Mouse (Mus musculus): ENCODE data around the gene Spns3. TPM values are rescaled to one million over a fixed set of nuclear protein-coding genes. Genes with fewer than 3 reads are reported as not detected.

The Spns3 gene
- total and polyA plus RNA-seq, 3 experiments = 5.2 to 12.7 TPM; not detected in 1

- DNase-seq (ENCODE audit: low read depth, low spot score) = peak; percentile 71
- TF ChIP-seq MAZ (IDR thresholded peaks at IDR 0.05; ENCODE audit: low read depth, low read length) = no peak
- TF ChIP-seq EP300 (IDR thresholded peaks at IDR 0.05; ENCODE audit: low read depth in 1 of 2, low read length in 2 of 2) = no peak
- no peak for TF ChIP-seq ZC3H11A (IDR thresholded peaks at IDR 0.05; ENCODE audit: low read depth, low read length)
- TF ChIP-seq MAFK (IDR thresholded peaks at IDR 0.05; ENCODE audit: borderline replicate concordance, low read depth, low read length) = peak; percentile 93
- TF ChIP-seq MEF2A (IDR thresholded peaks at IDR 0.05; ENCODE audit: extremely low read depth, insufficient replicate concordance, low read depth, low read length, poor library complexity, severe bottlenecking) = no peak
- TF ChIP-seq USF2 (IDR thresholded peaks at IDR 0.05; ENCODE audit: borderline replicate concordance in 1 of 2, insufficient read depth in 1 of 2, low read depth in 1 of 2, low read length in 2 of 2) = no peak
- no peak for TF ChIP-seq MYC (IDR thresholded peaks at IDR 0.05; ENCODE audit: low read depth, low read length)
- H3K27ac ChIP-seq (ENCODE audit: control insufficient read depth, low read depth, low read length) = no peak overlapping the region
These were observed 70.8 kb downstream of the Spns3 start for GRCm38 (mm10) chr11:72479499-72479898.

GRCm38 (mm10) chr11:72478228-72478627, 72.1 kb downstream of the Spns3 start:
- peaks cover 0 to 18% of the 10 kb centered on the region in 2 experiments; a peak in 2 of 4 replicates for H3K36me3 ChIP-seq (ENCODE audit: control insufficient read depth in 1 of 2, insufficient read depth in 2 of 2, low read length in 2 of 2)
- H3K27ac ChIP-seq (ENCODE audit: control insufficient read depth, low read depth, low read length) = no peak overlapping the region
- H3K27me3 ChIP-seq (ENCODE audit: control insufficient read depth in 1 of 2, insufficient read depth in 2 of 2, low read length in 2 of 2) = no peaks in the 10 kb centered on the region
- no peaks in the 10 kb centered on the region for H3K79me2 ChIP-seq (ENCODE audit: control insufficient read depth, insufficient read depth, low read length, poor library complexity)
- no peak overlapping the region for H3K4me3 ChIP-seq (ENCODE audit: control insufficient read depth in 1 of 2, insufficient read depth in 1 of 2, low read depth in 2 of 2, low read length in 2 of 2)
- TF ChIP-seq HCFC1 (IDR thresholded peaks at IDR 0.05; ENCODE audit: low read depth, low read length) = no peak
- TF ChIP-seq MAZ (IDR thresholded peaks at IDR 0.05; ENCODE audit: low read depth, low read length) = no peak
- no peak for TF ChIP-seq TAL1 (IDR thresholded peaks at IDR 0.05; ENCODE audit: low read length)
- no peak for TF ChIP-seq MXI1 (IDR thresholded peaks at IDR 0.05; ENCODE audit: low read depth, low read length)
- TF ChIP-seq EP300 (IDR thresholded peaks at IDR 0.05; ENCODE audit: low read depth in 1 of 2, low read length in 2 of 2) = no peak
- TF ChIP-seq ELF1 (IDR thresholded peaks at IDR 0.05; ENCODE audit: low read depth, low read length) = no peak
- no peak for TF ChIP-seq KAT2A (conservative IDR thresholded peaks at IDR 0.05; ENCODE audit: low read depth, low read length)
- TF ChIP-seq GATA1 (IDR thresholded peaks at IDR 0.05; ENCODE audit: low read depth, low read length) = no peak
- TF ChIP-seq GABPA (IDR thresholded peaks at IDR 0.05; ENCODE audit: low read depth, low read length) = no peak
- TF ChIP-seq USF1 (IDR thresholded peaks at IDR 0.05; ENCODE audit: low read depth, low read length) = no peak
- no peak for TF ChIP-seq POLR2AphosphoS2 (IDR thresholded peaks at IDR 0.05; ENCODE audit: low read length)
- no peak for TF ChIP-seq MAX (IDR thresholded peaks at IDR 0.05; ENCODE audit: low read length)
- no peak for TF ChIP-seq ZMIZ1 (IDR thresholded peaks at IDR 0.05; ENCODE audit: low read depth, low read length)
- TF ChIP-seq SIN3A (IDR thresholded peaks at IDR 0.05; ENCODE audit: low read length) = no peak
- no peak for TF ChIP-seq TBP (IDR thresholded peaks at IDR 0.05; ENCODE audit: low read depth, low read length)
- TF ChIP-seq ZKSCAN1 (IDR thresholded peaks at IDR 0.05; ENCODE audit: low read depth, low read length) = no peak
- no peak for TF ChIP-seq ZC3H11A (IDR thresholded peaks at IDR 0.05; ENCODE audit: low read depth, low read length)
- H3K4me1 ChIP-seq (ENCODE audit: control insufficient read depth in 1 of 2, insufficient read depth in 2 of 2, low read length in 2 of 2) = peaks cover 14 to 53% of the 10 kb centered on the region in 2 experiments
- H3K9ac ChIP-seq (ENCODE audit: control insufficient read depth, low read depth, low read length, poor library complexity, severe bottlenecking) = no peak overlapping the region
- no peak for DNase-seq (ENCODE audit: low read depth, low spot score)
- no peaks in the 10 kb centered on the region for H3K9me3 ChIP-seq (replicated peaks; ENCODE audit: insufficient read depth, low read length)

More at GRCm38 (mm10) chr11:72479499-72479898, 70.8 kb downstream of the Spns3 start:
- Histone ChIP-seq H3K79me2 (ENCODE audit: control insufficient read depth, insufficient read depth, low read length, poor library complexity) (no peaks in the 10 kb centered on the region), H3K9me3 (replicated peaks; ENCODE audit: insufficient read depth, low read length) (no peaks in the 10 kb centered on the region), H3K4me1 (ENCODE audit: control insufficient read depth in 1 of 2, insufficient read depth in 2 of 2, low read length in 2 of 2) (peaks cover 14 to 48% of the 10 kb centered on the region in 2 experiments), H3K4me3 (ENCODE audit: control insufficient read depth in 1 of 2, insufficient read depth in 1 of 2, low read depth in 2 of 2, low read length in 2 of 2) (no peak overlapping the region), H3K27me3 (ENCODE audit: control insufficient read depth in 1 of 2, insufficient read depth in 2 of 2, low read length in 2 of 2) (no peaks in the 10 kb centered on the region), H3K36me3 (ENCODE audit: control insufficient read depth in 1 of 2, insufficient read depth in 2 of 2, low read length in 2 of 2) (peaks cover 0 to 19% of the 10 kb centered on the region in 2 experiments; a peak in 2 of 4 replicates), H3K9ac (ENCODE audit: control insufficient read depth, low read depth, low read length, poor library complexity, severe bottlenecking) (no peak overlapping the region)

Measured in MEL (cell line).